Comparison of ENCODE assay signal across 8 mouse cellular contexts in genomic region chr11:120344310-120344920, GRCm38 (mm10). TPM values are rescaled to one million over a fixed set of nuclear protein-coding genes. Genes with fewer than 3 reads are reported as not detected.
DNase-seq lines count a peak whose midpoint lies in the region; ATAC-seq lines count a peak whose summit lies in the region.

No protein-coding gene starts in this region.

- peak overlapping the region; percentile 22; the same call in 1 of the 2 replicates for H3K4me3 ChIP-seq in kidney, embryonic 15.5 days (replicated peaks)
- H3K4me3 ChIP-seq in intestine, embryonic 15.5 days (replicated peaks) = no peak overlapping the region

- no peaks in the 10 kb centered on the region for H3K9me3 ChIP-seq in kidney, embryonic 15.5 days (replicated peaks)
- H3K9me3 ChIP-seq in intestine, embryonic 15.5 days = no peaks in the 10 kb centered on the region

- DNase-seq in kidney, adult 8-10 months = no peak
- DNase-seq in embryo, embryonic 9.5 days (ENCODE audit: extremely low spot score) = peak; percentile 54
- peak; percentile 47 for DNase-seq in neural tube, embryonic 10.5 days (ENCODE audit: extremely low spot score, low spot score)
- DNase-seq in spleen, adult 12 weeks (ENCODE audit: low spot score) = no peak
- no peak for DNase-seq in spleen, postnatal 36 days (ENCODE audit: low spot score in 2 of 2)
- DNase-seq in adrenal gland, postnatal 14 days = no peak

- peaks cover 21% of the 10 kb centered on the region for H3K36me3 ChIP-seq in kidney, embryonic 15.5 days
- H3K36me3 ChIP-seq in intestine, embryonic 15.5 days = 0 out of 2 replicates have a peak, but pooled peaks cover 5% of the 10 kb centered on the region

- peaks cover 10% of the 10 kb centered on the region for H3K4me1 ChIP-seq in kidney, embryonic 15.5 days
- H3K4me1 ChIP-seq in intestine, embryonic 15.5 days (replicated peaks) = 0 out of 2 replicates have a peak, but pooled peaks cover 8% of the 10 kb centered on the region

- H3K4me2 ChIP-seq in kidney, embryonic 15.5 days = no peak overlapping the region
- no peak overlapping the region; the same call in 1 of the 2 replicates for H3K4me2 ChIP-seq in intestine, embryonic 15.5 days (replicated peaks)

- H3K27me3 ChIP-seq in kidney, embryonic 15.5 days = no peaks in the 10 kb centered on the region
- H3K27me3 ChIP-seq in intestine, embryonic 15.5 days (replicated peaks) = no peaks in the 10 kb centered on the region

- H3K9ac ChIP-seq in kidney, embryonic 15.5 days = no peak overlapping the region
- no peak overlapping the region for H3K9ac ChIP-seq in intestine, embryonic 15.5 days

- H3K27ac ChIP-seq in kidney, embryonic 15.5 days = peak overlapping the region; percentile 59
- H3K27ac ChIP-seq in intestine, embryonic 15.5 days = peak overlapping the region; percentile 68; the same call in 1 of the 2 replicates

- no peak for ATAC-seq in kidney, embryonic 15.5 days (replicated peaks; ENCODE audit: low FRiP score)
- ATAC-seq in intestine, embryonic 15.5 days = no peak

- 60% methylated on average over 5 of the region's 5 CpGs for WGBS in kidney, embryonic 15.5 days
- WGBS in intestine, embryonic 15.5 days = 46% methylated on average over 5 of the region's 5 CpGs

RNA-seq across cellular contexts. Expression of gene Actg1, which starts 3.9 kb away (rescaled TPM):
- polyA plus RNA-seq in kidney, embryonic 15.5 days (2015; fragmentation: Nextera tagmentation; extraction: Ambion mirVana) = 2,367 and 2,520 TPM in 2 replicates
- polyA plus RNA-seq in intestine, embryonic 15.5 days (2015; fragmentation: Nextera tagmentation; extraction: Ambion mirVana) = 2,607 and 2,658 TPM in 2 replicates
- total RNA-seq in adrenal gland, postnatal 14 days (2021) = 1,064 and 1,109 TPM in 2 replicates

RNA-seq across cellular contexts. Expression of gene Fscn2, which starts 16.9 kb away (rescaled TPM):
- polyA plus RNA-seq in kidney, embryonic 15.5 days (2015; fragmentation: Nextera tagmentation; extraction: Ambion mirVana) = 1.1 and 1.2 TPM in 2 replicates
- polyA plus RNA-seq in intestine, embryonic 15.5 days (2015; fragmentation: Nextera tagmentation; extraction: Ambion mirVana) = 0.18 TPM in 1 of 2 replicates, not detected in the other
- total RNA-seq in adrenal gland, postnatal 14 days (2021) = 0.37 and 0.71 TPM in 2 replicates

RNA-seq across cellular contexts. Expression of gene Faap100, which starts 34.1 kb away (rescaled TPM):
- 33.1 and 41.9 TPM in 2 replicates for polyA plus RNA-seq in kidney, embryonic 15.5 days (2015; fragmentation: Nextera tagmentation; extraction: Ambion mirVana)
- 24.2 and 29.4 TPM in 2 replicates for polyA plus RNA-seq in intestine, embryonic 15.5 days (2015; fragmentation: Nextera tagmentation; extraction: Ambion mirVana)
- total RNA-seq in adrenal gland, postnatal 14 days (2021) = 18.7 and 24.6 TPM in 2 replicates

Comparison
In these comparisons a context has a peak if more than half of its experiments do, and no peak if none do; other contexts are left out.
1. DNase-seq: peak in embryo, embryonic 9.5 days (single experiment) and neural tube, embryonic 10.5 days (single experiment); none in kidney, adult 8-10 months (0 of 2), spleen, adult 12 weeks (single experiment), spleen, postnatal 36 days (0 of 2) and adrenal gland, postnatal 14 days (single experiment).